Mouse (Mus musculus): Measurements from ENCODE around the gene Kcnip2.
"Not testable (repeated sequence)": the region's sequence is repeated elsewhere in the genome, so short reads cannot be mapped to it uniquely, and the experiment has no call there.

The Kcnip2 gene

DNA sequence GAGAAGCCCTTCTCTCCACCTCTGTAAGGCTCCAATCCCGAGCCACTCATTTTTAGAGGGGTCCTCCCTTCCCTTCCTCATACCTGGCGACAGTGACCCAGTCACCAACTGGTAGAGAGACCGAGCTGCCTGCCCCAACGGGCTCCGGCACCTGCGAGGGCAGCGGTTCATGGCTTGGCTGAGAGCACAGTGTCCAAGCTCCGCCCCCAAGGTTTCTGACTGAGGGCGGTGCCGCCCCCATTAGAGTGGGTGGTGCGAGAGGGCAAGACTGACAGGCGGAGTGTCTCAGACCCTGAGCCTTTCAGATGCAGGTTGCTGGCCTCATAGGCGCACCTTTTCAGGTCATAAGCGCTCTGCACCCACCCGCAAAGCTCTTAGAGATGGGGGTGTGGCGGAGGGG is 3.7 kb downstream of the Kcnip2 start:
- DNase-seq (ENCODE audit: low spot score), result peak; percentile 59

DNA sequence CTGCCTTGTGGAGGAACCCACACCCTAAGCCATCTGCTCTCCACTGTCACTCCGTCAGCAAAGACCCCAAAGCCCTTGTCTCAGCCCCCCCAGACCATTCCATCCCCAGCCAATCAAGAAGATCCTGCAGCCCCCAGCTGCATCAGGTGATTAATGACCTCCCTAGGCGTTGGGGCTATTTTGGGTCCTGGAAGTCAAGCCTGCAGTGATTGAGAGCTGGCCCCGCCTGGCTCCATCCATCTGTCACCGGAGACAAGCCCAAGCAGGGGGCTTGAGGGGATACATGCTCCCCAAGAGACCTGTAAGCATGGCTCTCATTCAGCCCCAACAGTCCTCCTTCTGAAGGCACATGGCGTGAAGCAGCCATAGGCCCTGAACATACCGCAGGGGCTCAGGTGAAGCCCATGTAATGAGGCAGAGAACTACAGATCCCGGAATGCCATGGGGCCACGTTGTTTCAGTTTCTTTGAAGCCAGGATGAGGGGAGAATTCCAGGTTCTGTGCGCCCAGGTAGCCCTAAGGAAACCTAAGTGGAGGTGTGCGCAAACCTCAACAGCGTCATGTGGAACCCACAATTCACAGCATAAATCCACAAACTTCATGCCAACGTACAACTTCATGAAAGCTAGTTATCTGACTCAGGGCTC is 4.7 kb downstream of the Kcnip2 start:
- no peak for DNase-seq (ENCODE audit: low spot score)

DNA sequence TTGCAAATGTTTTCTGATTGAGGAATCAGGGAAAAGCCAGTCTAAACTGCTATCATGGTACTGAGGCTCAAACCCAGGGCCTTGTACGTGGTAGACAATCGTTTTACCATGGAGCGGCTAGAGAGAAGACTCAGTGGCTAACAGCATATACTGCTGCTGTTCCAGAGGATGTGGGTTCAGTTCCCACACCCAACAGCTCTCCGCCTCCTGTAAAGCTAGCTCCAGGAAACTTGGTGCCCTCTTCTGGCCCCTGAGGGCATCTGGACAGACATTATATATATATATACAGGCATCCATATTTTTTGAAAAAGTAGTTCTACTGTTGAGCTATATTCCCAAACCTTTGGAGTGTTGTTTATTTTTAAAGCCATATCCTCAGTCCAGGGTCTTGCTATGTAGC is 8.1 kb downstream of the Kcnip2 start:
- DNase-seq (ENCODE audit: low spot score), result no peak

DNA sequence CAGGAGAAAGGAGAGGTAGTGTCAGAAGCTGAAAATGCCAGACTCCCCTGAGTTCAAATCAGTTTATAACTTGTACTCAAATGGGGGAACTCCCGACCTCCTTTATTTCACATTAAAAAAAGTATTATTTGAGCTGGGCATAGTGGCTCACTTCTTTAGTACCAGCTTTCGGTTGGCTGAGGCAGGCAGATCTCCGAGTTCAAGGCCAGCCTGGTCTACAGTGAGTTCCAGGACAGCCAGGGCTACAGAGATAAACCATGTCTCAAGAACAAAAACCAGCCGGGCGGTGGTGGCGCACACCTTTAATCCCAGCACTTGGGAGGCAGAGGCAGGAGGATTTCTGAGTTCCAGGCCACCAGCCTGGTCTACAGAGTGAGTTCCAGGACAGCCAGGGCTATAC is 10.0 kb downstream of the Kcnip2 start:
- DNase-seq (ENCODE audit: low spot score), result not testable (repeated sequence)

DNA sequence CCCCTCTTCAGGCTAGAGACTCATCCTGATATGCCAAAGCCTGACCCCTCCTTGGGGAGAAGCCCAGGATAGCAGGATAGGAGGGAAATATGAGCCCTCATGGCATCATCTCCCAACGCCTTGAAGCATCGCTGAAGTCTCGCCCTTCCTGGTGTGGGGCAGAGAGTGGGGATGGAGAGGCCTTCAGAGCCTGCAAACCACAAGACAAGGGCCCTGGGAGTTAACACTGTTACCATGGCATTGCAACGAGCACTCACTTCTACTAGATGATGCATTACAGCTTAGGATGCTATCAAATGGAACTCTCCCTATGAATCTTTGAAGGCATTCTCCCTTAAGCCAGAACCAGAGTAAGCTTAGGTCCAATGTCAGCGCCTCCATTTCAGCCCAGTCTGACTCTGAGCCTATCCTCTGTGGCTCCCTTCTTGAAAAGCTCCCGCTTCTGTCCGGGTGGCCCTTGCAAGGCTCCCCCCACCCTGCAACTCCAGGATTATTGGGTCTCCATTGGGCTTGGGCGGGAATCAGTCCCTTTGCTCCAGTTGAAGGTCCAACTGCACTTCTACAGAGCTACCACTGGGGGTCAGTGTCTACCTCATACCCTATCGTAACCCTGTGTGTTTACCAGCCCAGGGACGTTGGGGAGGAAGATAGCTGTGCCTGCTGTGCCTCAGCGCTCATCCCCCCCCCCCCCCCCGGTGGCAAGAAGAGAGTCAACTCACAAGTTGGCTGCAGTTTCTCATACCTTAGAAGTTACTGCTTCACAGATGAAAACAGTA is 11.1 kb downstream of the Kcnip2 start:
- no peak for DNase-seq (ENCODE audit: low spot score)

DNA sequence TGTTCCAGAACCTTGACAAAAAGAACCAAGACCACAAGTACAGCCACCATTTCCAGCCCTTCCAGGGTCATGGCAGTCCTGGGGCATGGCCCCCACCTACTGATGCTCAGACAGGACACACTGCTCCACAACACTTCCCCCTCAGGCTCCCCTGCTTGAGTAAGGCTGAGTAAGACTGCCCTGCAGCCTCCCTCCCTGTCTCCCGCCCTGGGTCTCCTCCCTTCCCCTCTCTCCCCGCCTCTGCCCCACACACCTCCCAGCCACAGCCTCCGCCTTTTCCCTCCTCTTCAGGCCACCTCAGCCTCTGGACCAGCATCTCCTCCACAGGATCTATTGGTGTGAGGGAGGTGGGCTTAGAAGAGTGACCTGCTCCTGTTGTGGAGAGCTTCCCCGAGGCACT is 12.5 kb downstream of the Kcnip2 start:
- DNase-seq (ENCODE audit: low spot score), result no peak

DNA sequence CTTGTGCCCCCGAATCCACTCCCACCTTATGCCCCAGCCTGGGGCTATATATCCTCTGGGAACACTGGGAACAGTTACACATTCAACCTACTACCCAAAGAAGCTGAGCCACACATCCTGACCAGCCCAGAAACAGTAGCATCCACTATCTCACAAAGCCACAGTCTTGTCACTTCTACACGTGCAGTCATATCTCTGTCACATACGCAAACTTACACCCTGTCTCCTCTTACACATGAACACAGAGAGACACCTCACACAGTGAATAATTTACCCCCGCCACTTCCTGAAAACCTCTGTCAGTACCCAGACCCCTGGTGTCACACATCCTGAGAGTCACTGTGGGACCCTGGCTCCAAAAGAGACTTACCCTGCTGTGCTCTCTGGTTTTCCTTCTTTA is 13.2 kb downstream of the Kcnip2 start:
- no peak for DNase-seq (ENCODE audit: low spot score)

DNA sequence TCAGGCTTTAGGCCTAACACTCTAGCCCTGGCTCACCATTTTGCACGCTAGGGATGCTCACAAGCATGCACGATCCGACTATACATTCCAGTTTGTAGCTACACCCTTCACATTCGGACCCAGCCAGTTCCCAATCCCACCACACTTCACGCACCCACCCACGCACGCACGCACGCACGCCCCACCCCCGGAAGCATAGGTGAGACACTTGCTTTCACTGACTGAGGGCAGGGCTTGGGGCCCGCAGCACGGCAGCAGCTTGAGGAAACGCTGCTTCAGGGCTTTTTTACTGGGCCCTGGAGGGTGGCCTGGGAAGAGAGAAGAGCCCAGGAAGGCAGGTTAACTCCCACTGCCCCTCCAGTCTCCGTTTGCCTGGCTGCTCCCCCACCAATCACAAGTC is 19.0 kb downstream of the Kcnip2 start:
- no peak for DNase-seq (ENCODE audit: low spot score)

DNA sequence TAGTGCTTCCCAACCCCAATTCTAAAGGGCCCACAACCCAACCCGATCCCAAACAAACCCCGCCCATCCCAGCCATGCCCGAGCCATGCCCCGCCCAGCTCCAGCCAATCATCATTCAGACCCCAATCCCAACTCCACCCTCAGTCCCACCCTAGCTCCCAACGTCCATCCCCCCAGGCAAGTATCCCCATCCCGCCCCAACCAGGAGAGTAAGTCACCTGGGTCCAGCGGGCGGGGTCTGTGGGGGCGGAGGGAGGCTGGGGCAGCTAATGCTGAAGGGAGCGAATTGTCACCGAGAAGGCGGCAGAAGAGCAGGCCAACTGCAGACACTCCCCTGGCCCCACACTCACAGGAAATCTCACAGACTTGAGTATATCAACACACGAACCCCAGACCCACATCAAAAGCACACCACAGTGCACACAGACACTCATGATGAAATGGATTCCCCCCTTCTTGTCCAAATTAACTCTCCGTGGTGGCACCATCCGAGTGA is 19.8 kb downstream of the Kcnip2 start:
- no peak for DNase-seq (ENCODE audit: low spot score)

DNA sequence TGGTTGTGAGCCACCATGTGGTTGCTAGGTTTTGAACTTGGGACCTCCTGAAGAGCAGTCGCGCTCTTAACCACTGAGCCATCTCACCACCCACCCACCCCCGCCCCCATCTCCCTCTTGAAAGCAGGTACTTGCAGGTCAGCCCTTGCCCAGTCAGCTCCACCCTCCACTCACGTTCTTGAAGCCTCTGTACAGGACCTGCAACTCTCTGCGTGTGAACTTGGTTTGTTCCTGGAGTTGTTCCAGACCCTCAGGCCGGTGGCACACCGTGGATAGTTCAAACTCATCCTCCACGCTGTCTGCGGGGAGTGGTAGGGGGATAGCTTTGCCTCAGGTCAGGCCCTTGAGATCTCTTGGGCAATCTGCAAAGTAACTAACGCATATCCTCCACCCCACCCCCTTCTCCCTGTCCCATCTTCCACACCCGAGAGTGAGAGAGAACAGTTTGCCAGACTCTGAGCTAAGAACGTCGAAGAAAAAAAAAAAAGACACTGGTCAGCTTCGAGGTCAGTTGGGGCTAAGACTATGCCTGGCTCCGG is 20.4 kb downstream of the Kcnip2 start:
- no peak for DNase-seq (ENCODE audit: low spot score)

DNA sequence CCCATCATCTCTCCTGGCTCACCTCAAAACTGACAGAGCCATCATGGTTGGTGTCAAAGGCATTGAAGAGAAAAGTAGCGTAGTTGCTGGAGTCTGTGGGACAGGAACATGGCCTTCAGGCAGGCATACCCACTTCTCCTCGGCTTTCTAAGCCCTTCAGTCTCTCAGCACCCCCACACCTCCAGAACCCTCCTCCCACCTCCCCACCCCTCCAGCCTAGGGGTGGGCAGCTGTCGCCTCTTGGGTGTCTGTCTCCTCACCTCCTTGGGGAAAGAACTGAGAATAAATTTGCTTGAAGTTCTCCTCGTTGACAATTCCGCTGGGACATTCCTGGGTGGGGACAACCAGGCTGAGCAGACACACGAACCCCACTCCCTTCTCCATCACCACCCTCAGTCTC is 21.1 kb downstream of the Kcnip2 start:
- no peak for DNase-seq (ENCODE audit: low spot score)

DNA sequence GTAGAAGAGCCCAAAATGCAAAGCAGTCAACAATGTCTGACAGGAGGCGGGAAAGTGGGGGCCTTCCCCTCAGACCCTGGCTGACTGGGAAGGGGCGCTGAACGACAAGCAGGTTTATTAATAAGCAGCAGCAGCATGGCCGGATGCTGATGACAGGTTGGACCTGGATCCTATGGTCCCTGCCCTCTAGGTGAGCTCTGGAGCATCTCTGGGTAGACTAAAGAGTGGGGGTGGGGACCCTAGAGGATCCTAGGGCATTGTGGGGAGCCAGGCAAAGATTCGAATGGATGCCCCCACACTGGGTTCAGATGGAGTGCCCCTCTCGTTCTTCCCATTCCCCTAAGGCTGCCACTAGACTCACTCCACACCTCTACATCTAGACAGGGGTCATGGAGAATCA is 23.5 kb downstream of the Kcnip2 start:
- no peak for DNase-seq (ENCODE audit: low spot score)

DNA sequence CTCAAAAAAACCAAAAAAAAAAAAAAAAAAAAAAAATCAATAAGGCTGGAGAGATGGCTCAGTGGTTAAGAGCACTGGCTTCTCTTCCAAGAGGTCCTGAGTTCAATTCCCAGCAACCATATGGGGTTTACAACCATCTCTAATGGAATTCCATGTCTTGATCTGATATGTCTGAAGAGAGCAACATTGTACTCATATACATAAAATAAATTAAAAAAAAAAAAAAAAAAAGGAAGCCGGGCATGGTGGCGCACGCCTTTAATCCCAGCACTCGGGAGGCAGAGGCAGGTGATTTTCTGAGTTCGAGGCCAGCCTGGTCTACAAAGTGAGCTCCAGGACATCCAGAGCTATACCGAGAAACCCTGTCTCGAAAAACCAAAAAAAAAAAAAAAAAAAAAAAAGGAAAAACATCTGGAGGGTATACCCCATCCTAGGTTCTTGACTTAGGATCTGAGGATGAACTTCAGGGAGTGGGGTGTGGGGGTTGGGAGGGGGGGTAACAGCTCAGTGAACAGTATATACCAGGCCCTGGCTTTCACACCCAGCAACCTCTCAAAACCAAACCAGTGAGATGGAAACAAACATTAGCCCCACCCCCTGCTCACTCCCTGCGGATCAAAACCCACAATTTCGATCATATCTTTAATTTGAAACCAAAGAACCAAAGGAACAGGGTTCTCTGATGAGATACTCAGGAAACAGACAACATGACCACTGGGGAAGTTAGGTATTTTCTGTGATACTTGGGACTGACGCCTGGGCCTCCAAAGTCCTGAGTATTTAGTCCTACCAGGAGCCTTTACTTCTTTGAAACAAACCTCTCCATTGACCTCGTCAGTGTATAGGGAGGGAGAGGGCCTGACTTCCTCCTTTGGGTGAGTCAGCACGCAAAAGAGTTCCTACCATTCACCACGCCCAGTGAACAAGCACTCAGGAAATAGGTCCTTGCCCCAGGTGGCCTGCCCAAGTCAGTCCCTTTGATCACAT is 25.7 kb downstream of the Kcnip2 start:
- no peak for DNase-seq (ENCODE audit: low spot score)

DNA sequence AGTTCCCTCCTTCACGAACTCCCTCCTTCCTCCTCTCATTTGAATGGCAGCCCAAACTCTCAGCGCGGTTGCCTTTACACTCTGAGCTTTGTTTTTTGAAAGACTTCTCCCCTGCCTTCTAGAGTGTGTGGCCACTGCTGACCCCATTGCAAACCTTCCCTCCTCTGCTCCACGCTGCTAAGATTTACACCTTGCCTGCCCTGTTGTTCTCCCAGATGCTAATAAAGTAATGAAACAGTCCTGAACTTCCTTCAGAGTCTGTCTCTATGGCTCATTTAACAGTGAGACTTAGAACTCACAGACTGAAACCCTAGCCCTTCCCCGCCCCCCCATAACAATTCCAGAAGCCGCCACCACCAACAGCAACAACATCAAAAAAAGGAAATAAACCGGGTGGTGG is 26.5 kb downstream of the Kcnip2 start:
- no peak for DNase-seq (ENCODE audit: low spot score)

DNA sequence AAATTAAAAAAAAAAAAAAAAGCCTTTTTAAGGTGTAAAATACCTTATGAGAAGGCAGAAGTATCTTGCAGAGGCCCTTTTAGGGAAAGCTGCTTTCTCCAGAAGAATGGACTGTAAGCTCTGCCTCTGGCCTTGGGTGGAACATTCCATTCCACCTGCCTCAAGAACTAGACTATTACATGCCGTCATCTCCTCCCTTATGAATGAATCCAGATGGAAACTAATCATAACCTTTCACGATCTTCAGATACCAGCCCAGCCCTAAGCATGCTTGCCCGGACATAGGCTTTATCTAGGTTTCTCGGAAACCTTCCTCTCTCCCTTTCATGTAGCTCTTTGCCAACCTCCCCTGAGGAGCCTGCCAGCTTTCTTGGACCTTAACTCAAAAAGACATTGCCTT is 27.5 kb downstream of the Kcnip2 start:
- DNase-seq (ENCODE audit: low spot score), result no peak

DNA sequence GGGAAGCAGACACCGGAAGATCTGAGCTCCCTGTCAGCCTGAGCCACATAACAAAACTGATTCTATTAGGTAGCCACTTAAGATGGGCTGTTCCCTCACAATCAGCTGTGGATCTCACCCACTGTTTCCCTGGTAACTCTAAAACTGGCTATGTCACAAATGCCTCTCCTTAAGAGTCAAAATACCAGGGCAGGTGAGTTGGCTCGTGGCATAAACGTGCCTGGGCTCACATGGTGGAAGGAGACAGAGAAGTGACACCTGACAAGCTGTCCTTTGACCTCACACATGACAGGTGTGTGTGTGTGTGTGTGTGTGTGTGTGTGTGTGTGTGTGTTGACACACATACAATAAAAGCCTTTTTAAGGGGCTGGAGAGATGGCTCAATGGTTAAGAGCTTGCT is 28.4 kb downstream of the Kcnip2 start:
- DNase-seq (ENCODE audit: low spot score), result no peak

DNA sequence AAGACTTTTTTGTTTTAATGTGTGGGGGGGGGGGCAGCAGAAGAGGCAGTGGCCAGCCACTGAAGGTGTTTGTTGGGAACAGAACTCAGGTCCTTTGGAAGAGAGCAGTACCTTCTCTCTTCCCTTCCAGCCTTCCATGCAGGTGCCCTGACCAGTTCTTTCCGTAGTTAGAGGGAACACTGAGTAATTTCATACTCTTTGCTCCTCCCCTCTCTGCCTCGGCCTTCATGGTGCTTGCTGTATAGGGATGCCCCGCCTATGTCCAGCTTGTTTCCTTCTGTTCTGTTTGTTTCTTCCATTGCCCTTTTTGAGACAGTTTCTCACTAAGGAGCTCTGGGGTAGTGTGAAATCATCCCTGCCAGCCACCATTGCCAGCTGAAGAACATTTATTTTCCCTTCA is 30.4 kb downstream of the Kcnip2 start:
- DNase-seq (ENCODE audit: low spot score), result no peak

DNA sequence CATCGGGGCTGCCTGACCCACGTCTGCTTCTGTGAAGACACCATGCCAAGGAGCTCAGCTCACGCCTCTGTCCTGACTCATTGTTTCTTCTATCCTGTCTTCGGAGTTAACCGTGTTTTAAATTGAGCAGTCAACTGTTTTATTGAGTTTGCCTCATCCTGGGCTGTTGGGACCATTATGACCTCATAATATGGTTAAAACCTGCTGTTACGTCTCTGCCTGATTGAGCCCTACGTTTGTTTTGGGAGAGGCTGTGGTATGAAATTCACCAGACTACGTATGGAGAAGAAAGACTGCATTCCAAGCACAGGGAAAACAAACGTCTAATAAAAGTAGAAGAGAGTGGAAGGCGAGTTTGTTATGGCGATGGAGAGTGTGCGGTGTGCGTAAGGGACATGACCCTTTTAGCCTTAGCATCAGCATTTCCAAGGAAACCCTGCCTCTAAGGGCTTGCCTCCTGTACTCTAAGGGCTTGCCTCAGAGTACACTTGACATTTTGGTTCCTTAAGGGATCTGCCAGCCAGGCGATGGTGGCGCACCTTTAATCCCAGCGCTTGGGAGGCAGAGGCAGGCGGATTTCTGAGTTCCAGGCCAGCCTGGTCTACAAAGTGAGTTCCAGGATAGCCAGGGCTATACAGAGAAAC is 31.8 kb downstream of the Kcnip2 start:
- DNase-seq (ENCODE audit: low spot score), result no peak

DNA sequence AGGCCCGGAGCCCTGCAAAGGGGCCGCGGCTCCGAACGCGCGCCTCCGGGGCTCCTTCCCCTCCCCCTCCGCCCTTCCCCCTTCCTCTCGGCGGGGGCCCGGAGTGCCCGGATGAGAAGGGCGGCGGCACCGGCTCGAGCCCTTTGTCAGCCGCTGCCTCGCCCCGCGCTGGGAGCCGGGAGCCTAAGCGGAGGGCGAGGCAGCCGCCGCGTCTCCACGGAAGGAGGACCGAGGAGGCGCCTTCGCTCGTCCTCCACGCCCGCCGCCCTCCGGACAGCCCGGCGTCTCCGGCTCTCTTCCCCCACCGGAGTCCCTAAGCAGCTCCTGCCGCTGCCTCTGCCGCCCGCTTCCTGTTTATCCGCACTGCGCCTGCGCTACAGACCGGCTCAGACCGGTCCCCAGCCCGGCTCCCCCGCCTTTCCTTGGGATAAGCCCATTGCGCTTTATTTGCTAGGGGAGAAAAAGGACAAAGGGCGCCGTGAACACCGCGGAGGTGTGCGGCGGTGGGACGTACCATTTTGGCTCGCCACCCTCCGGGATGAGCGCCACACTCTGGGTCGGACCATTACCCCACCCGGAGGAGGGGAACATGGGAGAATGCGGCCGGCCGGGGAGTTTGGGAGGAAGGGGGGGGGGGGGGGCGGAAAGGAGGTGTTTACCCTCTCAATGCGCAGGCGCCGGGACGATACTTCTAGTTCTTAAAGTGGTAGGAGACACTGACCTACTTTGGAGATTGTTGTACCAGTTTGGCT is 32.5 kb downstream of the Kcnip2 start, which contains the start of gene Mgea5:
Mgea5 (minus strand) TSS at position 657 of the 752 bp plus-strand sequence.
- DNase-seq (ENCODE audit: low spot score), result peak; percentile 99

DNA sequence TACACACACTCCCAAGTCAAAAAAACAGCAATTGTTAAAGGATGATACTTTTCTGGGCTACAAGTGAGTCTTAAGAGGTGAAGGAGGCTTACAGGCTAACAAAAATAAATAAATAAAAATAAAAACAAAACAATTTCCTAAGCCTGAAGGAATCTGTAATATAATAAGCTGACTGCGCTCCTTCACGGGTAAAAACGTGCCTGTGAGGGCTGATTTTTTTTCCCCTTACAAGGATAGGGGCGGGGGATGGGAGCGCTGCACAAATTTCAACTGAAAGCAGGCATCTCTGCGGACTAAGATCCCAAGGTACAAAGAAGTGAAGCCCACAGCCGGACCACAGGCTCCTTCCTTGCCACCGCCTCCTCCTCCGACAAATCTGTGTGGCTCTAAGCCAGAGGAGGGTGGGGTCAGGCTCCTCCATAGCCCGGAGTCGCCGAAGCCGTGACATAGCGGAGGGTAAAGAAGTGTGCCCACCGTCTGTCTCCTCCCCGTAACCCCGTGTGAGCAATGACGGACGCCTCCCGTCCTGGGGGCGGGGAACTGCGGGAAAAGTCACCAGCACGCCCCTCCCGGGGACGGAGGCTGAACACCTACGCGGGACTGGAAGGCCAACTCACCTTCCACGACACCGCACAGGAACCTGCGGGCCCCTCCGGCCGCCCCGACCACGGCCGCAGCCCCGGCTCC is 33.4 kb downstream of the Kcnip2 start:
- peak; percentile 81 for DNase-seq (ENCODE audit: low spot score)

Measured in testis, postnatal 14 days (tissue).